Mouse (Mus musculus): ENCODE measurements at regions not wholly inside any gene's neighbourhood (a gene's known extent, or its start where the extent isn't known, plus 50 kb on each side); places are given as distances from the start of the nearest gene placed in this dataset.

DNA sequence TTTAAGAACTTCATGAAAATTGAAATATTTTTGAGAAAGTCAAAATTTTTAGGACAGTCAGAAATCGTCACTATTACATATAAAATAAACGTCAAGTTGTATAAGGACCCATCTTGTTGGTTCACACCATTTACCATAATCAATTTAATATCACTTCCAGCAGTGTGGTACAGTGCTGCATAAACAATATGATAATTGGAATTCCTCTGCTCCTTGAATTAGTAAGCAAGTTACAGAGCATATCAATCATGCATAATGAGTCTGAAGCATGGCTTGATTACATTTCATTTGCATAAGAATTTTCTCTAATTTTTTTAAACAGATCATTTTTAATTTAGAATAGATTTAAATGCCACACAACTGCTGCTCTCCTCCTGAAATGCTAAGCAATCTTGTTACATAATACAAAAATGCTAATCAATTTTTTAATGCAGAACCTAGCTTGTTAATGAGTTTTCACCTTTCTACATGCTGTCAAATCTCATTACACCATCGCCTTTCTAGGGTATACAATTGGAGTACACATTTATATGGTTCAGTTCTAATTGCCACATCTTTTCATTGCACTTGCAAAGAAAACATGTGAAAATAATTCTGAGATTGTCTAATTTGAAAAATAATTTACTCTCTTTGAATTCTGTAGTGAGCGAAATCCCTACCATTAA is 194.5 kb downstream of the Ctag2 start:
- TF ChIP-seq POLR2A (IDR thresholded peaks at IDR 0.05; ENCODE audit: control insufficient read depth, low read depth, low read length) (no peak), CTCF (IDR thresholded peaks at IDR 0.05; ENCODE audit: control insufficient read depth, insufficient read depth, insufficient replicate concordance, low read depth, low read length) (no peak)
- Histone ChIP-seq H3K4me3 (ENCODE audit: control insufficient read depth, low read depth, low read length) (no peak overlapping the region), H3K4me1 (ENCODE audit: control insufficient read depth, insufficient read depth, low read length) (no peaks in the 10 kb centered on the region), H3K36me3 (ENCODE audit: control insufficient read depth, insufficient read depth, low read length) (no peaks in the 10 kb centered on the region), H3K27me3 (ENCODE audit: control insufficient read depth, insufficient read depth, low read length) (no peaks in the 10 kb centered on the region), H3K27ac (ENCODE audit: control insufficient read depth, insufficient read depth, low read depth, low read length) (no peak overlapping the region)

DNA sequence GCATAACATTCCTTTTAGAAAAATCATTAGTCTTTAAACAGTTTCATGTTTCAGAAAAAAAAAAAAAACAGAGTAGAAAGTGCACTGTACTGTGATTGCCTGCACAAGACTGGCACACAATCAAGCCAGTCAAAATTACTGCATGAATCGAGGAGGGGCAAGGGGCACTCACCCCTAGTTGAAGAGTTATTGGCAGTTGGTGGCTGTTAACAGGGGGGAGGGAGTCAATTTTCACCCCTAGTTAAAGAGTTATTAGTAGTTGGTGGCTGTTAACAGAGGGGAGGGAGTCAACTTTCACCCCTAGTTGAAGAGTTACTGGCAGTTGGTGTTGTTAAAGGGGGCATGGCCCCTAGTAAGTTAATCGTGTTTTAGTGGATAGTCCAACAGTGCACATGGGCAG is 205.3 kb downstream of the Ctag2 start:
- Histone ChIP-seq H3K4me3 (ENCODE audit: control insufficient read depth, low read depth, low read length) (no peak overlapping the region), H3K27ac (ENCODE audit: control insufficient read depth, insufficient read depth, low read depth, low read length) (0 out of 2 replicates have a peak overlapping the region, but pooled peaks have one; percentile 32), H3K36me3 (ENCODE audit: control insufficient read depth, insufficient read depth, low read length) (no peaks in the 10 kb centered on the region), H3K4me1 (ENCODE audit: control insufficient read depth, insufficient read depth, low read length) (no peaks in the 10 kb centered on the region), H3K27me3 (ENCODE audit: control insufficient read depth, insufficient read depth, low read length) (no peaks in the 10 kb centered on the region)
- TF ChIP-seq POLR2A (IDR thresholded peaks at IDR 0.05; ENCODE audit: control insufficient read depth, low read depth, low read length) (no peak), CTCF (IDR thresholded peaks at IDR 0.05; ENCODE audit: control insufficient read depth, insufficient read depth, insufficient replicate concordance, low read depth, low read length) (no peak)
